ENCODE assay signal across 27 mouse cellular contexts in the genomic region with DNA sequence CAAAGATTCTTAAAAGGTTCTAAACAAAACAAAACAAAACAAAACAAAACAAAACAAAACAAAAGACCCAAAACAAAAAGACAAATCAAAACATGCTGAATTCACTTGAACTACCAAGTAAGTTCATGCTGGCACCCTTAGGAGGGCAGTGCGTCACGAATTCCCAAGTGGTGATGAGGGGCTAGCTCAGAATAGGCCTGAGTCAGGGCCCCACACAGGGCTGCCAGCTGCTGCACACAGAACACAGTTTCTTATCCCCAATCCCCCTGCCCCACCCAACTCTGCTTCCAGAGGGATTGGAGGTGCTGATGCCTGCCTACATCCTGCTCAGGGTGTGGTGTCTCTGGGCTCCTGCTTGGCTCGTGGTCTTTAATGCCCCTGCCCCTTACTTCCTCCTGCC.
A peak's percentile ranks its signal among the peaks of the same experiment; 100 is the strongest.
DNase-seq lines count a peak whose midpoint lies in the region; ATAC-seq lines count a peak whose summit lies in the region.
"Had no signal": no experiment of that assay in that cellular context is flagged by ENCODE, and none has a peak within 500 bp of the region (broad histone marks: within the 10 kb centered on the region; RNA-seq: fewer than 3 reads in every experiment).

No protein-coding gene starts in this region.

- 77% methylated on average over 3 of the region's 3 CpGs for WGBS in midbrain, embryonic 11.5 days
- WGBS in midbrain, embryonic 13.5 days: 62% methylated on average over 3 of the region's 3 CpGs
- WGBS in embryonic facial prominence, embryonic 10.5 days: 58% methylated on average over 3 of the region's 3 CpGs

- H3K27me3 ChIP-seq in midbrain, embryonic 11.5 days (ENCODE audit: control insufficient read depth, insufficient read depth, low read length): no peaks in the 10 kb centered on the region
- H3K27me3 ChIP-seq in midbrain, embryonic 13.5 days: no peaks in the 10 kb centered on the region
- H3K27me3 ChIP-seq in embryonic facial prominence, embryonic 10.5 days (replicated peaks; ENCODE audit: low read depth, poor library complexity, severe bottlenecking): peaks cover 5% of the 10 kb centered on the region; the same call in 1 of the 2 replicates
- H3K27me3 ChIP-seq: embryonic facial prominence, embryonic 12.5 days; embryonic facial prominence, embryonic 15.5 days had no signal

- H3K27ac ChIP-seq in midbrain, embryonic 11.5 days (ENCODE audit: low read depth, low read length): no peak overlapping the region
- no peak overlapping the region for H3K27ac ChIP-seq in midbrain, embryonic 13.5 days
- peak overlapping the region; percentile 19; the same call in 1 of the 2 replicates for H3K27ac ChIP-seq in embryonic facial prominence, embryonic 10.5 days (replicated peaks)
- H3K27ac ChIP-seq: embryonic facial prominence, embryonic 12.5 days; embryonic facial prominence, embryonic 15.5 days; gastrocnemius, adult 2 months; heart, embryonic 10.5 days; heart, embryonic 13.5 days; hindbrain, postnatal 0 days had no signal

- no peak overlapping the region for H3K4me2 ChIP-seq in midbrain, embryonic 11.5 days
- no peak overlapping the region for H3K4me2 ChIP-seq in midbrain, embryonic 13.5 days (replicated peaks)
- H3K4me2 ChIP-seq: embryonic facial prominence, embryonic 12.5 days; embryonic facial prominence, embryonic 15.5 days; heart, embryonic 13.5 days had no signal

- DNase-seq in heart, postnatal 4 days: peak; percentile 21
- no peak for DNase-seq in heart, adult 11 months
- DNase-seq in midbrain, embryonic 11.5 days (ENCODE audit: low spot score, missing footprints): peak; percentile 72
- no peak for DNase-seq in embryonic facial prominence, embryonic 10.5 days (ENCODE audit: low spot score)
- DNase-seq: adrenal gland, adult 2 months; adrenal gland, postnatal 14 days; cerebellum, adult 11-12 months; cerebellum, adult 8-10 months; cerebellum, postnatal 36 days; forebrain, postnatal 0 days; gastrocnemius, adult 2 months; gastrocnemius, postnatal 14 days; heart, adult 18-20 months; kidney, adult 18-20 months; kidney, adult 9 months had no signal

- ATAC-seq in midbrain, embryonic 11.5 days (ENCODE audit: low FRiP score): no peak
- ATAC-seq in midbrain, embryonic 13.5 days: no peak
- no peak for ATAC-seq in cerebellum, adult (ENCODE audit: insufficient number of reproducible peaks, low FRiP score, low TSS enrichment)
- ATAC-seq: CD4-positive, CD25-positive, alpha-beta regulatory T cell, adult 4 months; forebrain, embryonic 14.5 days; forebrain, postnatal 0 days; hindbrain, postnatal 0 days; inflammation-experienced regulatory T-cells, adult 6 months; intestine, embryonic 16.5 days; Patski had no signal

- H3K9me3 ChIP-seq in midbrain, embryonic 11.5 days (ENCODE audit: control insufficient read depth, low read length): no peaks in the 10 kb centered on the region
- no peaks in the 10 kb centered on the region for H3K9me3 ChIP-seq in midbrain, embryonic 13.5 days
- no peaks in the 10 kb centered on the region for H3K9me3 ChIP-seq in embryonic facial prominence, embryonic 10.5 days
- H3K9me3 ChIP-seq: embryonic facial prominence, embryonic 12.5 days; embryonic facial prominence, embryonic 15.5 days; heart, embryonic 10.5 days; heart, embryonic 13.5 days had no signal

- no peak overlapping the region for H3K4me3 ChIP-seq in midbrain, embryonic 11.5 days (ENCODE audit: low read depth, low read length)
- H3K4me3 ChIP-seq in midbrain, embryonic 13.5 days (replicated peaks): no peak overlapping the region
- no peak overlapping the region for H3K4me3 ChIP-seq in embryonic facial prominence, embryonic 10.5 days
- H3K4me3 ChIP-seq: embryonic facial prominence, embryonic 12.5 days; embryonic facial prominence, embryonic 15.5 days; gastrocnemius, adult 2 months; heart, embryonic 10.5 days; heart, embryonic 13.5 days had no signal

- H3K9ac ChIP-seq in midbrain, embryonic 11.5 days (ENCODE audit: low read length): no peak overlapping the region
- H3K9ac ChIP-seq in midbrain, embryonic 13.5 days (replicated peaks): no peak overlapping the region
- H3K9ac ChIP-seq: embryonic facial prominence, embryonic 12.5 days; embryonic facial prominence, embryonic 15.5 days; forebrain, postnatal 0 days; heart, embryonic 13.5 days had no signal

- H3K36me3 ChIP-seq in midbrain, embryonic 11.5 days (ENCODE audit: control insufficient read depth, insufficient read depth, low read length): no peaks in the 10 kb centered on the region
- H3K36me3 ChIP-seq in midbrain, embryonic 13.5 days: no peaks in the 10 kb centered on the region
- H3K36me3 ChIP-seq in embryonic facial prominence, embryonic 10.5 days (replicated peaks): no peaks in the 10 kb centered on the region
- H3K36me3 ChIP-seq: embryonic facial prominence, embryonic 12.5 days; embryonic facial prominence, embryonic 15.5 days; heart, embryonic 10.5 days; heart, embryonic 13.5 days had no signal

- H3K4me1 ChIP-seq in midbrain, embryonic 11.5 days (ENCODE audit: control insufficient read depth, insufficient read depth, low read length): no peaks in the 10 kb centered on the region
- peaks cover 11% of the 10 kb centered on the region for H3K4me1 ChIP-seq in midbrain, embryonic 13.5 days (replicated peaks)
- H3K4me1 ChIP-seq in embryonic facial prominence, embryonic 10.5 days: peaks cover 9% of the 10 kb centered on the region

Comparison
In these comparisons a context has a peak if more than half of its experiments do, and no peak if none do; other contexts are left out.
1. DNase-seq: peak in heart, postnatal 4 days (single experiment) and midbrain, embryonic 11.5 days (single experiment); none in heart, adult 11 months (single experiment) and embryonic facial prominence, embryonic 10.5 days (single experiment).